21 mouse cellular contexts compared by ENCODE assay signal in the genomic region with DNA sequence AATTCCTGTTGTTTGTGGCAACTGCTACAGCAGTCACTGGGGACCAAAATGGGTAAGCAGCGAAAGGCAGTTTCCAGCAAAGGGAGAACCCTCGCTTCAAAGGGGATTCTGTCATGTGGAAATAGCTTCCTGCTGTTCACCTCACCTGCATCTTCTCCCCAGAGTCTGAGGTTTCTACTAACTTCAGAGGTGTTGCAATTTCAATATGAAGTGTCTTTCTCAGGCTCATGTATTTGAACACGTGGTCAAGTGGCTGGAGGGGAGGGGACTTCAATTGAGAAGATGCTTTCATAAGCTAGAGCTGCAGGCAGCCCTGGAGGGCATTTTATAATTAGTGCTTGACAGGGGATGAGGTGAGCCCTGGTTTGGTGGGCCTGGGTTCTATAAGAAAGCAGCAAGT.
"Had no signal": no experiment of that assay in that cellular context is flagged by ENCODE, and none has a peak within 500 bp of the region (broad histone marks: within the 10 kb centered on the region; RNA-seq: fewer than 3 reads in every experiment).

No protein-coding gene starts in this region.

- H3K9ac ChIP-seq: liver, embryonic 13.5 days; lung, embryonic 15.5 days; neural tube, embryonic 13.5 days had no signal

- H3K27ac ChIP-seq: hindbrain, postnatal 0 days; kidney, postnatal 0 days; layer of hippocampus, adult 2 months; left cerebral cortex, adult 2 months; liver, embryonic 13.5 days; lung, embryonic 15.5 days; midbrain, embryonic 10.5 days; neural tube, embryonic 13.5 days; stomach, postnatal 0 days had no signal

- H3K27me3 ChIP-seq: liver, embryonic 13.5 days; lung, embryonic 15.5 days; neural tube, embryonic 13.5 days had no signal

- H3K36me3 ChIP-seq: liver, embryonic 13.5 days; lung, embryonic 15.5 days; midbrain, embryonic 10.5 days; neural tube, embryonic 13.5 days had no signal

- ATAC-seq: hindbrain, postnatal 0 days; inflammation-experienced regulatory T-cells, adult 6 months; intestine, embryonic 16.5 days had no signal

- H3K4me1 ChIP-seq: lung, embryonic 15.5 days had no signal

- DNase-seq: kidney, adult 2 months; kidney, postnatal 25 days; layer of hippocampus, adult 9-11 months; layer of hippocampus, postnatal 36 days; liver, embryonic 13.5 days; midbrain, embryonic 14.5 days; right cerebral cortex, postnatal 14 days; right cerebral cortex, postnatal 4 days; thymus, postnatal 14 days; thymus, postnatal 4 days had no signal

- H3K4me3 ChIP-seq: layer of hippocampus, adult 2 months; left cerebral cortex, adult 2 months; liver, embryonic 13.5 days; lung, embryonic 15.5 days; megakaryocyte, embryonic 14.5 days; midbrain, embryonic 10.5 days; neural tube, embryonic 13.5 days had no signal

- H3K4me2 ChIP-seq: liver, embryonic 13.5 days; lung, embryonic 15.5 days; neural tube, embryonic 13.5 days had no signal

- H3K9me3 ChIP-seq: liver, embryonic 13.5 days; lung, embryonic 15.5 days; megakaryocyte, embryonic 14.5 days; midbrain, embryonic 10.5 days; neural tube, embryonic 13.5 days had no signal
